Mouse (Mus musculus) bone marrow macrophage, adult 2 months (primary cell): ENCODE measurements around the gene Upf1.

Experiments
- CTCF ChIP-seq: IDR thresholded peaks from 2 replicates; pipeline ENCODE4 v1.5.1; 2012; ENCODE audit warnings: low read depth, mild to moderate bottlenecking, low read length, moderate library complexity
- POLR2A ChIP-seq: IDR thresholded peaks from 2 replicates; pipeline ENCODE4 v1.6.1; 2012; ENCODE audit warnings: mild to moderate bottlenecking, low read depth, low read length, borderline replicate concordance

- TF ChIP-seq POLR2A (no peak), CTCF (peak; percentile 70)
These were observed 30.2 kb upstream of the Upf1 start for GRCm38 (mm10) chr8:70383287-70383686.
